Mouse (Mus musculus): ENCODE data around the gene Pde4d.
A peak's percentile ranks its signal among the peaks of the same experiment; 100 is the strongest.

The Pde4d gene

GRCm38 (mm10) chr13:109864311-109864710 is 1414.6 kb downstream of the Pde4d start:
- no peak for DNase-seq

GRCm38 (mm10) chr13:109880392-109880791 is 1430.6 kb downstream of the Pde4d start:
- DNase-seq = peak; percentile 30

GRCm38 (mm10) chr13:109881161-109881857 is 1431.6 kb downstream of the Pde4d start:
- DNase-seq = no peak

GRCm38 (mm10) chr13:109883636-109884035 is 1433.9 kb downstream of the Pde4d start:
- no peak for DNase-seq

- no peak for DNase-seq
Observed at GRCm38 (mm10) chr13:109884812-109885211, 1435.1 kb downstream of the Pde4d start.

- DNase-seq = no peak
Observed at GRCm38 (mm10) chr13:109888293-109888692, 1438.5 kb downstream of the Pde4d start.

- no peak for DNase-seq
Observed at GRCm38 (mm10) chr13:109891194-109891909, 1441.6 kb downstream of the Pde4d start.

- DNase-seq = no peak
Observed at GRCm38 (mm10) chr13:109891910-109892265, 1442.1 kb downstream of the Pde4d start.

GRCm38 (mm10) chr13:109899442-109900428 is 1450.0 kb downstream of the Pde4d start:
- DNase-seq = no peak

GRCm38 (mm10) chr13:109901811-109902210 is 1452.1 kb downstream of the Pde4d start:
- DNase-seq = no peak

- peak; percentile 77 for DNase-seq
Observed at GRCm38 (mm10) chr13:109902460-109902854, 1452.7 kb downstream of the Pde4d start.

- DNase-seq = peak; percentile 86
Observed at GRCm38 (mm10) chr13:109902855-109903763, 1453.4 kb downstream of the Pde4d start.

GRCm38 (mm10) chr13:109903764-109904510 is 1454.2 kb downstream of the Pde4d start:
- DNase-seq = no peak

- no peak for DNase-seq
Observed at GRCm38 (mm10) chr13:109906342-109906888, 1456.7 kb downstream of the Pde4d start.

- DNase-seq = peak; percentile 75
Observed at GRCm38 (mm10) chr13:109907634-109908033, 1457.9 kb downstream of the Pde4d start.

GRCm38 (mm10) chr13:109908386-109908785 is 1458.6 kb downstream of the Pde4d start:
- DNase-seq = no peak

- DNase-seq = no peak
Observed at GRCm38 (mm10) chr13:109909111-109909510, 1459.4 kb downstream of the Pde4d start.

GRCm38 (mm10) chr13:109910915-109911314 is 1461.2 kb downstream of the Pde4d start:
- DNase-seq = no peak

GRCm38 (mm10) chr13:109912635-109913034 is 1462.9 kb downstream of the Pde4d start:
- DNase-seq = no peak

- no peak for DNase-seq
Observed at GRCm38 (mm10) chr13:109914246-109914645, 1464.5 kb downstream of the Pde4d start.

- no peak for DNase-seq
Observed at GRCm38 (mm10) chr13:109914846-109915245, 1465.1 kb downstream of the Pde4d start.
